Mouse (Mus musculus) small intestine, adult 2 months (tissue): ENCODE data around the gene Hspd1.

Experiments
- CTCF ChIP-seq: fragments of 200-500 bp; IDR thresholded peaks from 2 replicates; pipeline ENCODE4 v1.5.1; 2012; ENCODE audit warnings: low read depth, mild to moderate bottlenecking, control low read depth, inconsistent platforms, low read length, moderate library complexity, mixed read lengths; ENCODE audit not compliant: insufficient replicate concordance, insufficient read length; ENCODE audit errors: extremely low read depth
- POLR2A ChIP-seq: fragments of 200-500 bp; IDR thresholded peaks from 2 replicates; pipeline ENCODE4 v1.6.1; 2012; ENCODE audit warnings: low read depth, mild to moderate bottlenecking, control low read depth, inconsistent platforms, low read length, moderate library complexity

DNA sequence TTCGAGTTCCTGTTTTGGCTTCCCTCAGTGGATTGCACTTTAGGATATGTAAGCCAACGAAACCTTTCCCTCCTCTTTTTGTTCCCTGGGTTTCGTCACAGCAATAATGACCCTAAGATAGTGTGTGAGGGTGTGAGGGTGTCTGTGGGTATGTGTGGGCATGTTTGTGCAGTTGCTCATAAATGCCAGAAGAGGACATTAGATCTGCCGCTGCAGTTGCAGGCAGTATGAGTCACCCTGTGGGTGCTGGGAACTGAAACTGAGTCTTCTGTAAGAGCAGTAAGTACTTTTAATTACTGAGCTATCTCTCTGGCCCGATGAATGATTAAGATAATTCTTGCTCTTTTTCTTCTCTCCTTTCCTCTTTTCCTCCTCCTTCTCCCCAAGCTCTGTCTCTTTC is 35.0 kb upstream of the Hspd1 start:
- TF ChIP-seq POLR2A (no peak), CTCF (no peak)
